17 mouse cellular contexts compared by ENCODE assay signal in the genomic region with DNA sequence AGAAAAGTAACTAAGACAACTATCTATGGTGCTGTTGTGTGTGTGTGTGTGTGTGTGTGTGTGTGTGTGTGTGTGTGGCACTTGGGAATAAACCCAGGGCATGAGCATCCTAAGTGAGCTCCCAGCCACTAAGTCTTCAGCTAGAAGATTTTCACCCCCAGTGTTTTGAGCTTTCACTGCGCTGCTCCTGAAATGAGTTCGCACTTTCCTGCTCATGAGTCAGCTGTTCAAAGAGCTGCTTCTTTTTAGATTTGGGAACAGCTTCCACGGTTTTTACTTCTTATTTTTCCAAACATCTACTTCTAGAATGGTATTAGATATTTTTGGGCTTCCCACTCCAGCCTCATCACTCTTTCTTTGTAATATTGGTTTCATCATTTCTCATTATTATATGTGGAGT.
"Had no signal": no experiment of that assay in that cellular context is flagged by ENCODE, and none has a peak within 500 bp of the region (broad histone marks: within the 10 kb centered on the region; RNA-seq: fewer than 3 reads in every experiment).

No protein-coding gene starts in this region.

- ATAC-seq: hindbrain, postnatal 0 days; intestine, embryonic 16.5 days; liver, embryonic 12.5 days had no signal

- DNase-seq: gastrocnemius, postnatal 14 days; gastrocnemius, postnatal 36 days; heart, adult 11 months; heart, adult 2 months; heart, postnatal 14 days; heart, postnatal 36 days; kidney, adult 11 months; kidney, adult 2 months; kidney, adult 9 months; kidney, postnatal 14 days; kidney, postnatal 36 days; layer of hippocampus, adult 9-11 months; layer of hippocampus, postnatal 36 days; left cerebral cortex, postnatal 4 days had no signal
